Mouse (Mus musculus): ENCODE measurements around the gene Fam98c. TPM values are rescaled to one million over a fixed set of nuclear protein-coding genes. Genes with fewer than 3 reads are reported as not detected.

Gene Fam98c
- polyA plus RNA-seq, 1 experiment from 2014 or later = 17.3 TPM

- Histone ChIP-seq H3K4me2 (no peak overlapping the region), H3K36me3 (ENCODE audit: control insufficient read depth, insufficient read depth, low read length) (no peaks in the 10 kb centered on the region), H3K4me3 (ENCODE audit: low read depth, low read length) (no peak overlapping the region), H3K9ac (ENCODE audit: low read depth, low read length) (no peak overlapping the region), H3K27ac (ENCODE audit: low read depth, low read length) (no peak overlapping the region), H3K4me1 (replicated peaks; ENCODE audit: control insufficient read depth, insufficient read depth, low read length) (peaks cover 15% of the 10 kb centered on the region), H3K27me3 (replicated peaks; ENCODE audit: control insufficient read depth, insufficient read depth, low read length) (no peaks in the 10 kb centered on the region), H3K9me3 (ENCODE audit: control insufficient read depth, low read length) (no peaks in the 10 kb centered on the region)
- ATAC-seq (replicated peaks; ENCODE audit: low FRiP score) = no peak; the same call in 1 of the 2 replicates
- DNase-seq (ENCODE audit: low spot score) = peak; percentile 46
- WGBS = 12% methylated on average over 7 of the region's 7 CpGs
Measured at GRCm38 (mm10) chr7:29126173-29126915, 29.7 kb downstream of the Fam98c start.

DNA sequence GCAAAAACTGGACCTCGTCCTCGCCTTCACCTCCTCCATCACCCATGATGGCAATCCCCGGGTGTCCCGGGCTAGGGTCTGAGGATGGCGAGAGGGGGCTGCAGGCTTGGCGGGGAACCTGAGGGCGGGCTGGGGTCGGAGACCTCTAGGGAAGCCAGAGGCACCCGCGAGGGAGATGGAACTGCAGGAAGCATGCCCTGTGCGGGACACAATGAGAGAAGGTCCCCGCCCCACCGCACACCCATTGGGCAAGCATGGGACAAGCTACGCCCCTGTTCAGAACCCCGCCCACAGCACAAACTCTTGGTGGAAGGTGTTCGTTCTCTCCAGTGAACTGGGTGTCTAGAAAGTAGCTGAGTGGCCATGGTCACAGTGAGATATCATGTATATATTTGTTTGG is 31.1 kb downstream of the Fam98c start, which contains the start of gene Ryr1:
TSS of gene Ryr1 (minus strand) at position 210 of the 400 bp plus-strand sequence.
- WGBS = under 1% methylated on average over 16 of the region's 16 CpGs
- Histone ChIP-seq H3K4me3 (ENCODE audit: low read depth, low read length) (peak within 1 kb of the TSS; percentile 47), H3K4me1 (replicated peaks; ENCODE audit: control insufficient read depth, insufficient read depth, low read length) (peaks cover 15% of the 10 kb centered on the region), H3K27ac (ENCODE audit: low read depth, low read length) (no peak within 1 kb of the TSS), H3K4me2 (peak within 1 kb of the TSS; percentile 75), H3K27me3 (replicated peaks; ENCODE audit: control insufficient read depth, insufficient read depth, low read length) (no peaks in the 10 kb centered on the region), H3K9me3 (ENCODE audit: control insufficient read depth, low read length) (no peaks in the 10 kb centered on the region), H3K9ac (ENCODE audit: low read depth, low read length) (peak within 1 kb of the TSS; percentile 57; the same call in 1 of the 2 replicates), H3K36me3 (ENCODE audit: control insufficient read depth, insufficient read depth, low read length) (no peaks in the 10 kb centered on the region)
- DNase-seq (ENCODE audit: low spot score) (peak; percentile 72), ATAC-seq (replicated peaks; ENCODE audit: low FRiP score) (peak; percentile 86)

GRCm38 (mm10) chr7:29123531-29124358 is 32.3 kb downstream of the Fam98c start:
- peaks cover 15% of the 10 kb centered on the region for H3K4me1 ChIP-seq (replicated peaks; ENCODE audit: control insufficient read depth, insufficient read depth, low read length)
- no peak overlapping the region for H3K4me2 ChIP-seq
- no peak overlapping the region for H3K9ac ChIP-seq (ENCODE audit: low read depth, low read length)
- no peak overlapping the region for H3K4me3 ChIP-seq (ENCODE audit: low read depth, low read length)
- DNase-seq (ENCODE audit: low spot score) (no peak), ATAC-seq (replicated peaks; ENCODE audit: low FRiP score) (no peak)
- H3K9me3 ChIP-seq (ENCODE audit: control insufficient read depth, low read length) = no peaks in the 10 kb centered on the region
- WGBS = 45% methylated on average over 5 of the region's 5 CpGs
- H3K36me3 ChIP-seq (ENCODE audit: control insufficient read depth, insufficient read depth, low read length) = no peaks in the 10 kb centered on the region
- no peak overlapping the region for H3K27ac ChIP-seq (ENCODE audit: low read depth, low read length)
- no peaks in the 10 kb centered on the region for H3K27me3 ChIP-seq (replicated peaks; ENCODE audit: control insufficient read depth, insufficient read depth, low read length)

DNA sequence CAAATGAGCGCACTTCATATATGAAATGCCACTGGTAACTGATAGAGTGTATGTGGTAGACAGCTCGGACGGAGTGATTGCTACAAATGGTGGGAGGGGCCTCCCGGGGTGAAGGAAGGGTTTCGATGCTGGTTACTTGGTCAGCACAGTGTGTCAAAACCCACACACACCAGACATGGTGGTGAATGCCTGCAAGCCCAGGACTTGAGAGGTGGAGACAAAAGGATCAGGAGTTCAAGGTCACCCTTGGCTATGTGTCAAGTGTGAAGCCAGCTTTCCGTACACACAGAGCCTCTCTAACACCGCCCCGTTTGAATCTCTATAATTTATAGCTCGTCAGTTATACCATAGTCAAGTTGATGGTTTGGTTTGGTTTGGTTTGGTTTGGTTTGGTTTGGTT is 33.2 kb downstream of the Fam98c start:
- no peak overlapping the region for H3K4me3 ChIP-seq (ENCODE audit: low read depth, low read length)
- DNase-seq (ENCODE audit: low spot score) (no peak), ATAC-seq (replicated peaks; ENCODE audit: low FRiP score) (no peak)
- peaks cover 15% of the 10 kb centered on the region for H3K4me1 ChIP-seq (replicated peaks; ENCODE audit: control insufficient read depth, insufficient read depth, low read length)
- H3K27ac ChIP-seq (ENCODE audit: low read depth, low read length) = no peak overlapping the region
- H3K9ac ChIP-seq (ENCODE audit: low read depth, low read length) = no peak overlapping the region
- no peak overlapping the region for H3K4me2 ChIP-seq
- 81% methylated on average over 9 of the region's 9 CpGs for WGBS
- no peaks in the 10 kb centered on the region for H3K27me3 ChIP-seq (replicated peaks; ENCODE audit: control insufficient read depth, insufficient read depth, low read length)
- H3K36me3 ChIP-seq (ENCODE audit: control insufficient read depth, insufficient read depth, low read length) = no peaks in the 10 kb centered on the region
- H3K9me3 ChIP-seq (ENCODE audit: control insufficient read depth, low read length) = no peaks in the 10 kb centered on the region

DNA sequence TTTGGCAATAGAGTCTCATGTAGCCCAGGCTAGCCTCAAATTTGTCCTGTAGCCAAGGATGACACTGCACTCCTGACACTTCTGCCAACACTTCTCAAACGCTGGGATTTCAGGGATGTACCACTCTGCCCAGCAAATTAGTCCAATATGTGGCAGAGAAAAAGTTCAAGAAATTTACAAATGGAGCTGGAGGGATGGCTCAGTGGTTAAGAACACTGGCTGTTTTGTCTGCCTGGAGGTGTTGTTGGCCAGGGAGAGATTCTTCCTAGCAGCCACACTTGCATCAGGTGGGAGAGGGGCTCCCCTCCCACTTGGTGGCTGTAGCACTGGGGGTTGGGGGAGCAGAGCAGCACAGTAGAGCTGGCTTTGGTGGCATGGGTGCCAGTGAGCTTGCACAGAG is 36.5 kb downstream of the Fam98c start:
- Histone ChIP-seq H3K36me3 (ENCODE audit: control insufficient read depth, insufficient read depth, low read length) (no peaks in the 10 kb centered on the region), H3K27me3 (replicated peaks; ENCODE audit: control insufficient read depth, insufficient read depth, low read length) (no peaks in the 10 kb centered on the region), H3K9me3 (ENCODE audit: control insufficient read depth, low read length) (no peaks in the 10 kb centered on the region), H3K4me2 (no peak overlapping the region), H3K9ac (ENCODE audit: low read depth, low read length) (no peak overlapping the region), H3K4me3 (ENCODE audit: low read depth, low read length) (no peak overlapping the region), H3K27ac (ENCODE audit: low read depth, low read length) (no peak overlapping the region), H3K4me1 (replicated peaks; ENCODE audit: control insufficient read depth, insufficient read depth, low read length) (peaks cover 5% of the 10 kb centered on the region)
- 75% methylated on average over 1 of the region's 1 CpGs for WGBS
- DNase-seq (ENCODE audit: low spot score) (no peak), ATAC-seq (replicated peaks; ENCODE audit: low FRiP score) (no peak)

DNA sequence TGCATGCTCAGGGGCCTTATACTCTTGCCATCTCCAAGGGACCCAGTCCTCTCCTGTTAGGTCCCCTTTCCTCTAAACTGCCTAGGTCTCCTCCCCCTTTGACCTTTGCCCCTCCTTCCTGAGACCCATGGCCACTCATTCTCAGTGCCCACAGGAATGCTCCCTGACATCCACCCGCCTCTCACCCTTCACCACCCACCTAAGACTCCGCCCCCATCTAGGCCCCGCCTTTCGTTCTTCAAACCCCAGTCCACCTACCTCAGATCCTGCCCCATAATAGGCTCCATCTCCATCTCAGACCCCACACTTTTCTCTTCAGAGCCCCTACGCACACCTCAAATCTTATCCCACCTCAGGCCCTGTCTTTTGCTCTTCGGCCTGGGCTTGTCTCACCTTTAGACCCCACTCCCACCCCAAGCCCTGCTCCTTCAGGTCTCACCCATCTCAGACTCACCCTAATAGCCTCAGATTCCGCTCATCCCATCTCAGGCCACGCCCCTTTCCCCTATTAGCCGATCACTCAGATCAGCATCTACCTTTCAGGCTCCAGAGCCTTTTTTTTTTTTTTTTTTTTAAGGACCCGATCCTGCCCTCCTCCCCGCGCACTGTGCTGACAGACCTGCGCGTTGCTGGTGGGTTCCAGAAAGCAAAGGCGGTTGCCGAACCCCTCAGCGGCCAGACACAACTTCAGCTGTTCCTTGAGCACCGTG is 37.7 kb downstream of the Fam98c start:
- DNase-seq (ENCODE audit: low spot score) (no peak), ATAC-seq (replicated peaks; ENCODE audit: low FRiP score) (no peak)
- Histone ChIP-seq H3K4me2 (no peak overlapping the region), H3K36me3 (ENCODE audit: control insufficient read depth, insufficient read depth, low read length) (no peaks in the 10 kb centered on the region), H3K4me3 (ENCODE audit: low read depth, low read length) (no peak overlapping the region), H3K9me3 (ENCODE audit: control insufficient read depth, low read length) (no peaks in the 10 kb centered on the region), H3K9ac (ENCODE audit: low read depth, low read length) (no peak overlapping the region), H3K27ac (ENCODE audit: low read depth, low read length) (no peak overlapping the region), H3K27me3 (replicated peaks; ENCODE audit: control insufficient read depth, insufficient read depth, low read length) (no peaks in the 10 kb centered on the region), H3K4me1 (replicated peaks; ENCODE audit: control insufficient read depth, insufficient read depth, low read length) (no peaks in the 10 kb centered on the region)
- WGBS = 21% methylated on average over 18 of the region's 18 CpGs

GRCm38 (mm10) chr7:29108992-29109955 is 46.8 kb downstream of the Fam98c start:
- H3K4me2 ChIP-seq = peak overlapping the region; percentile 22
- no peak overlapping the region for H3K4me3 ChIP-seq (ENCODE audit: low read depth, low read length)
- 33% methylated on average over 38 of the region's 38 CpGs for WGBS
- no peak overlapping the region for H3K27ac ChIP-seq (ENCODE audit: low read depth, low read length)
- H3K36me3 ChIP-seq (ENCODE audit: control insufficient read depth, insufficient read depth, low read length) = no peaks in the 10 kb centered on the region
- no peaks in the 10 kb centered on the region; the same call in 1 of the 2 replicates for H3K27me3 ChIP-seq (replicated peaks; ENCODE audit: control insufficient read depth, insufficient read depth, low read length)
- DNase-seq (ENCODE audit: low spot score) (peak; percentile 40), ATAC-seq (replicated peaks; ENCODE audit: low FRiP score) (peak; percentile 47; the same call in 1 of the 2 replicates)
- no peaks in the 10 kb centered on the region for H3K4me1 ChIP-seq (replicated peaks; ENCODE audit: control insufficient read depth, insufficient read depth, low read length)
- H3K9ac ChIP-seq (ENCODE audit: low read depth, low read length) = no peak overlapping the region
- H3K9me3 ChIP-seq (ENCODE audit: control insufficient read depth, low read length) = no peaks in the 10 kb centered on the region

Data from liver, embryonic 11.5 days (tissue).